Mouse (Mus musculus) lung, postnatal 0 days (tissue): Measurements from ENCODE around the gene H2afj.

Experiments
- CTCF ChIP-seq: IDR thresholded peaks from 2 replicates; pipeline ENCODE4 v1.5.1; 2016; ENCODE audit warnings: antibody characterized with exemption, mild to moderate bottlenecking
- EP300 ChIP-seq: IDR thresholded peaks from 2 replicates; pipeline ENCODE4 v1.6.1; 2016; ENCODE audit warnings: antibody characterized with exemption, mild to moderate bottlenecking, control low read depth

DNA sequence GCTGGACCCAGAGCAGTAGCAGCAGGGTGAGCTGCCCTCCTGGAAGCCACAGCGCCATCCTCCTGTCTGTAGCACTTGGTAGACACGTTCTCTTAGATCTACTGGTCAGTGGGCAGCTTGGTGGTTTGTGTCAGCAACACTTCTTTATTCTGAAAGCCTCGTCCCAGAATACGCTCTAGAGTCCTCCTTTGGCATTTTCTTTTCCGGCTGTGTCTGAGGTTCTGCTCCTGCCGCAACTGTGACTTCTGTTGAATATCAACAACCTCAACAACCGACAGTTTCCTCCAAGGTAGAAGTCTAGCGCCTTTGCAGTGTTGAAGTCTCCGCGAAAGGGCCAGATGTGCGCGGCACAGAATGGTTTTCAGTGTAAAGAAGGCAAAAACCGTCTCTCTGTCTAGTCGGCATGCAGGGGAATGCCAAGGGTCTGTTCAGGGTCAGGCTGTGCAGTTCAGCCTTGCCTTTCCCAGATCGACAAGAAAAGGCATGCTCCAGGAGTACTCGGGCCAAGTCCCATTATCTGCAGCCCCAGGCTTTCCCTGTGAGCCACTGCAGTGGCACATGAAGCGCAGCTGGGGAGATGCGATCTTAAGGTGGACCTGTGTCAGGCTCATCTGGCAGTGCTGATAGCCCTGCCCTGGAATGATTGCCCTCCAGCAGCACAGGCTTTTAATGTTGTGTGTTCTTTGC, 49.3 kb downstream of the H2afj start, which contains the start of gene Art4:
- TF ChIP-seq CTCF (0 out of 2 replicates have a peak, but pooled peaks have one; percentile 35), EP300 (no peak)
